Mouse (Mus musculus) kidney, adult 11 months (tissue): ENCODE results near the gene Ccdc60.

Experiments
- DNase-seq: peaks from one replicate; pipeline ENCODE4 v3.0.0; 2022

Ccdc60 gene

GRCm38 (mm10) chr5:116271511-116272227 is 17.1 kb downstream of the Ccdc60 start:
- DNase-seq = no peak

- DNase-seq = no peak
Measured at GRCm38 (mm10) chr5:116269212-116270145, 19.3 kb downstream of the Ccdc60 start.

DNA sequence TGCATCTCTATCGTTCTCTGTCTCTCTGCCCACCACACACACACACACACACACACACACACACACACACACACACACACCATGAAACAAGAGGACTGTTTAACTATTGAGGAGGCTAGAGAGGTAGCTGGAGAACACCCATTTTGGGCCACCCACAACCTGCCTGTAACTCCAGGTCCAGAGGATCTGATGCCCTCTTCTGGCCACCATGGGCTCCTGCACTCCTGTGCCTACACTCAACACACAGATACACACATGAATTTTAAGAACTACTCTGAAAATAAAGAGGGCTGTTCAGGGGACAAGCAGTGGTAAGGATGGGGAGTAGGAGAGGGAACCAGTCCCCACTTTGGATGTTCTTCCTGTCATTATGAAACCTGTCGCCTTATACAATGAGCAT is 26.1 kb downstream of the Ccdc60 start:
- no peak for DNase-seq

GRCm38 (mm10) chr5:116261944-116262343 is 26.8 kb downstream of the Ccdc60 start:
- no peak for DNase-seq

- DNase-seq = no peak
Measured at GRCm38 (mm10) chr5:116260356-116260755, 28.4 kb downstream of the Ccdc60 start.

DNA sequence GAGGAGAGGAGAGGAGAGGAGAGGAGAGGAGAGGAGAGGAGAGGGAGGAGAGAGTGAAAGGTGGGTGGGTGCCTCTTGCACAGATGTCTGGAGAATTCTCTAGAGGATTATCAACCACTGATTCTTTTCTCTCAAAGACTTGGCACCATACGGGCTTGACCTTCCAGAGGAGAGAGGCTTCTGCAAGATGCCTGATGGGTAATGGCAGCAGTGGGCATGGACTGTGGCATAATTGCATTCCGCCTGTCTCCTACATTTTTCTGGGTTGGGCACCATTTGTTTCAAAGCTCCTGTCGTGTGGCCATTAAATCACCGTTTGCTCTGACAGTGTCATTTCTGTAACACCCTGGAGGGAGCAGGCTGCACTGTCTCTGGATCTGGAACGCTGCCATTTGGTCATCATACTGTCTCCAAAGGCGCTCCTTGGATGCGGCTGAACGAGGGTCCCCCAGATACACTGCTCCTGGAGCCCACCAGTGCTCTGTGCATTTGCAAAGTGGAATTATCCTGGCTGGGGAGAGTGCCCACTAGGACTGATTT is 30.4 kb downstream of the Ccdc60 start:
- DNase-seq = no peak

DNA sequence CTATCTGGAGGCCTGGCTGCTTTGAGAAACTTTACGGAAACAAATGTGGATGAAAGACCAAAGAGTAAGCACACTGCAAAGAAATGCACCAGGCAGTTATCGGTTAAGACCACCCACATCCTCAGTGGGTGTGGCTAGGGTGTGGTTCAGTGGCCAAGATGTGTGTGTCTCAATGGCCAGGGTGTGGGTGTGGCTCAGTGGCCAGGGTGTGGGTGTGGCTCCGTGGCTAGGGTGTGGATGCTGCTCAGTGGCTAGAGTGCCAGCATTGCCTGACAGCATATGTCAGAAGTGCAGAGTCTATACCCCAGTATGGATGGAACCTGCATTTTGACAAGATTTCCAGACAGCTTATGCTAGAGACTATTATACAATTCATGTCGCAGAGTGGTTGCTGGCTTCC is 34.9 kb downstream of the Ccdc60 start:
- no peak for DNase-seq

DNA sequence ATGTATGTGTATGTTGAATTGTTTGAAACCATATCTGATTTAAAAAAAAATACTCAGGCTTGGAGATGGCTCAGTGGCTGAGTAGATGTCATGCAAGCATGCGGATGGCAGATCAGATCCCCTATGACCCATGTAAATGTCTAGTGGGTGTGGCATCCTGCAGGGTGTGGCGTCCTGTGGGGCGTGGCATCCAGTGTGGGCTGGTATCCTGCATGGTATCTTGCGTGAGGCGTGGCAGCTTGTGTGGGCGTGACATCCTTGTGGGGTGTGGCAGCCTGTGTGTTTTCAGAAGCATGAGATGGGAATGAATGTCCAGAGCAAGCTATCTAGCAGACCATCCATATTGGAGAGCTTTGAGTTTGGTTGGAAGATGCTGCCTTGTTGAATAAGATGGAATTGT is 36.6 kb downstream of the Ccdc60 start:
- no peak for DNase-seq

DNA sequence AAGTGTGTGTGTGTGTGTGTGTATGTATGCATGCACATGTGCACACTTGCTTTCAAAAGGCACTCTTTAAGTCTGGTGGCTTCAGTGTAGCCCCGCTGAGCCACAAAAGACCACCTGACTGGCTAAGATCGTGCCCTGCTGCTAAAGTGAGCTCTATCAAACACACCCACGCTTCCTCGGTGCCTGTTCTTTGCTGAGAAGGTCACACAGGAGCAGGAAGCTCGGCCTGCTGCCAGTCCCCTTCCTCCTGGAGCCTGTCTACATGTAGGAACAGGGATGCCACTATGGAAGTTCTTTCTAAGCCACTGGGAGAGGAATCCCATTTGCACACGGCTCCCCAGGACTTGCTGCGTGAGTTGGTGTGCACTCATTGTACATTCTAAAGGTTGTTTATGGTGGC is 42.1 kb downstream of the Ccdc60 start:
- peak; percentile 17 for DNase-seq

GRCm38 (mm10) chr5:116244476-116244875 is 44.3 kb downstream of the Ccdc60 start:
- no peak for DNase-seq

DNA sequence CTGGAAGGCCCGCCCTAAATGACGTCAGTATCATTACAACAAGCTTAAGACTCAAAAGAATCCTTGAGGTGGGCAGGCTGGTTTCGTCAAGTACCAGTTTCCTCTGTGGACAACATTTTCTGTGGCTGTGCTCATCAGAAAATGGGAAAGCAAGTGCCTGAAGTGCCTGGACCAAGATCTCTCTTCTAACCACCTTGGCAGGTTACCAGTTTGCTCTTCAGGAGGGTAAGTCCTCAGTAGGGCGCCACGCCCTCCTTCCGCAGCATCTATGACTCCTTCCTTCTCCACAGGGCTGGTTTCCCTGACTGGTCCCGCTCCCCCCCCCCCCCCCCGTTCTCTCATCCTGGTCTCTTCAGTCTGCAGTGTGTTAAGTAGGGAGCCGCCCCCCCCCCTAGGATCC is 45.2 kb downstream of the Ccdc60 start:
- no peak for DNase-seq

- DNase-seq = no peak
Measured at GRCm38 (mm10) chr5:116231841-116232643, 56.7 kb downstream of the Ccdc60 start.

DNA sequence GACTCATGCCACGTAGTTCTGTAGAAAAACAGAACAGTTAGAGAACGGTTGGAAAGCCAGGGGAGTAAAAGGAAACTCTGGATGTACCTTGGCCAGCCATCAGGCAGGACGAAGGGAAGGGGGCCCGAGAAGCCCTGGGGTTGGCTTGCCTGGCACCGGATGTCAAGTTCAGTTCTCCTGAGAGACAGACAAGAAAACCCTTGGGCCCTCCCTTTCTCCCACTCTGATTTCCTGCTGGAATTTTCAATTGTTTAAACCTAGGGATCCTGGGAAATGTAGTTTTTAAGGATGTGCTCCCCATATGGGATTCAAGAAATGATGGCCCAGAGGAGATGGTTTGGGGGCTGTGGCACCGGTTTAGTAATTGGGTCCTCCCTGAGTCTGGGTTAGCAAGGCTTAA is 60.4 kb downstream of the Ccdc60 start:
- no peak for DNase-seq

GRCm38 (mm10) chr5:116224023-116224422 is 64.8 kb downstream of the Ccdc60 start:
- DNase-seq = no peak

- DNase-seq = no peak
Measured at GRCm38 (mm10) chr5:116221916-116222315, 66.9 kb downstream of the Ccdc60 start.

- no peak for DNase-seq
Measured at GRCm38 (mm10) chr5:116219288-116219687, 69.5 kb downstream of the Ccdc60 start.

GRCm38 (mm10) chr5:116212706-116213105 is 76.1 kb downstream of the Ccdc60 start:
- DNase-seq = no peak

DNA sequence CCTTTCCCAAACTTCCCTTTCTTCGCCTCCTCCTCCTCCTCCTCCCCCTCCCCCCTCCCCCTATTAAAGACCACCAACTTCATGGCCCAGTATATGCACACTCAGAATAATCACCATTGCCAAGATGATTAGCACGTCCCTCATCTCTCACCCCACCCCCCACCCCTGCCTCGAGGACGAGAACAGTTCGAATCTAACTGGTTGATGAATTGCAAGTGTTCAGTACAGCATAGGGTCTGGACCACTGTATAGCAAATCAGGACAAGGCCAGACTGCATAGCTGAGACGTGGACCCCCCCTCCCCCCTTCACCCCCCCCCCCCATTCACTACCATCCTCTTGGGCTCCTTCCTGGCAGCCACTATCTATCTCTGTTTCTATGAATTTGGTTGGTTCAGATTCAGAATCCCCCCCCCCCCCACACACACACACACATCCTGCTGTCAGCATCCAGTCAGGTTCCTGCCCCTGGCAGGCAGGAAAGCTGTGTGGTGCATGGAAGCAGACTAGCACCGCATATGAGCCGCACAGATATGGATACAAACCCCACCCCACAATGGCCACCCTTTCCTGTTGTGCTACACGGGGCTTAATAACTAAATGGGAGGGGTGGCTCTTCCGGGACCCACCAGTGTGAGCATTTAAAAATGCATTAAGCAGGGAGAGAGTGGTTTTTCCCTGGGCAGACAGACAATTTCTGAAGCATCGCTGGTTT is 79.2 kb downstream of the Ccdc60 start:
- no peak for DNase-seq

- DNase-seq = no peak
Measured at GRCm38 (mm10) chr5:116208741-116209368, 79.9 kb downstream of the Ccdc60 start.

- DNase-seq = no peak
Measured at GRCm38 (mm10) chr5:116202692-116203091, 86.1 kb downstream of the Ccdc60 start.

- no peak for DNase-seq
Measured at GRCm38 (mm10) chr5:116194499-116194898, 94.3 kb downstream of the Ccdc60 start.

DNA sequence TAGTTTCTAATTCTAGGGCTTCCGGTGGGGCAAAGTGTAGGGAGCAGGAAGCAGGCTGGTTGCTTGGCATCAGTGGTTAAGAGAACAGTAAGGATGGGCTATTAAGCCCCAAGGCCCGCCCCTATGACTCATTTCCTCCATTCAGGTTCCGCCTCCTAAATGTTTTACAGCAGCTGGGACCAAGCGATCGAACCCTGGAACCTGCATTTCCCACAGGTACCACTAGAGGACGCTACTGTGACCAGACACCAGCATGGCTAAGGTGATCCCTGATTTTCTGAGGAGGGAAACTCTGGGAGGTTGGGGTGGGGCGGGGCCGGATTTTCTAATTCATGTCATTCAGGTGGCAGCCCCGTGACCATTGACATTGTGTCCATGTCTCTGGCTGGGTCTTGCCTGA is 96.1 kb downstream of the Ccdc60 start:
- no peak for DNase-seq
